ENCODE assay signal across 11 mouse cellular contexts in the genomic region with DNA sequence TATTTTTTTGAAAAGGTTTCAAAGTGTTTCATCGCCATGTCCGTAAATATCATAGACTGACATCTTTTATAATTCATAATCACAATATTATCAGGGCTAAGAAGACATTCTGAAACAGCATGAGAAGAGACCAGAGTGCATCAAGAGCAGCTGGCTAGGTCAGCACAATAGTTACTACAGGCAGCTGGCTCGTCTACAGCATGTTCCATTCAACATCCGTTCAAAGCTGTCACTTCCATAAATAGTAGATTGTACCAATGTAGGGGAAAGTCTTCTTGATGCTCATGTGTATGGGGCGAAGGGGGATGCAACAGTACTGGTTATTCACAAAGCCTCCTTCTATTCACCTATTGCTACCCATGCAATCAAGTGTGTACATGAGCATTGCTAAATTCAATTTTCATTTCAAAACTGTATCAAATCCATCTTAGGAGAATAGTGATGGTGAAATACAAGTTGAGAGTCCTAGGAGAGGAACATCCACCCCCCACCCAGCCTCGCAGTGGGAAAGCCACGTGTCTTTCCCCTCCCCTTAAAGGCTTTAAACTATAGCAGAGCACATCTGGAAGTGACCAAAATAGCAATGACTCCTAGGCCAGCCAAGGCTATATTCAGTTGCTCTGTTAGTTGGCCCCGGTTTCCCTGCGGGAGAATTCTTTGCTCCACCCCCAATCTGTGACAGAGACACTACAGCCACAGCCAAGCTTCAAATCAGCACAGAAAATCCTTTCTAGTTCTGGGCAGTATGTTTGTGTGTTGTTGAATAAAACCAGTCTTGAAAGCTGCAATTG.
DNase-seq lines count a peak whose midpoint lies in the region; ATAC-seq lines count a peak whose summit lies in the region.
"Had no signal": no experiment of that assay in that cellular context is flagged by ENCODE, and none has a peak within 500 bp of the region (broad histone marks: within the 10 kb centered on the region; RNA-seq: fewer than 3 reads in every experiment).

No protein-coding gene starts in this region.

- peak; percentile 76 for ATAC-seq in limb, embryonic 13.5 days (ENCODE audit: low FRiP score, low read depth)
- ATAC-seq in heart, embryonic 15.5 days (replicated peaks; ENCODE audit: insufficient number of reproducible peaks, insufficient read depth, low FRiP score, low read depth) = peak; percentile 43; the same call in 1 of the 2 replicates

- H3K36me3 ChIP-seq in limb, embryonic 13.5 days = no peaks in the 10 kb centered on the region
- no peaks in the 10 kb centered on the region for H3K36me3 ChIP-seq in limb, embryonic 10.5 days
- no peaks in the 10 kb centered on the region for H3K36me3 ChIP-seq in heart, embryonic 15.5 days
- H3K36me3 ChIP-seq: embryonic facial prominence, embryonic 12.5 days had no signal

- no peaks in the 10 kb centered on the region for H3K27me3 ChIP-seq in limb, embryonic 13.5 days
- no peaks in the 10 kb centered on the region for H3K27me3 ChIP-seq in limb, embryonic 10.5 days (ENCODE audit: low read depth, poor library complexity, severe bottlenecking)
- H3K27me3 ChIP-seq in heart, embryonic 15.5 days = no peaks in the 10 kb centered on the region
- H3K27me3 ChIP-seq: embryonic facial prominence, embryonic 12.5 days had no signal

- no peak overlapping the region for H3K4me3 ChIP-seq in limb, embryonic 13.5 days
- H3K4me3 ChIP-seq in limb, embryonic 10.5 days = no peak overlapping the region
- H3K4me3 ChIP-seq in heart, embryonic 15.5 days = no peak overlapping the region
- H3K4me3 ChIP-seq: embryonic facial prominence, embryonic 12.5 days had no signal

- H3K9ac ChIP-seq in limb, embryonic 13.5 days = no peak overlapping the region
- H3K9ac ChIP-seq in heart, embryonic 15.5 days = no peak overlapping the region
- H3K9ac ChIP-seq: embryonic facial prominence, embryonic 12.5 days had no signal

- peak; percentile 10 for DNase-seq in embryo, embryonic 11 days
- DNase-seq in embryo, embryonic 10 days (ENCODE audit: low spot score) = no peak
- no peak for DNase-seq in limb, embryonic 10.5 days (ENCODE audit: low spot score)
- peak; percentile 11 to 49 for DNase-seq in lung, postnatal 4 days
- DNase-seq in urinary bladder, postnatal 25 days (ENCODE audit: low spot score) = no peak
- no peak for DNase-seq in embryo, embryonic 9.5 days (ENCODE audit: extremely low spot score)
- DNase-seq: midbrain, embryonic 14.5 days had no signal

- H3K4me1 ChIP-seq in limb, embryonic 13.5 days = peaks cover 4% of the 10 kb centered on the region
- 0 out of 2 replicates have a peak, but pooled peaks cover 3% of the 10 kb centered on the region for H3K4me1 ChIP-seq in limb, embryonic 10.5 days
- H3K4me1 ChIP-seq in heart, embryonic 15.5 days (replicated peaks) = 0 out of 2 replicates have a peak, but pooled peaks cover 2% of the 10 kb centered on the region

- H3K4me2 ChIP-seq in limb, embryonic 13.5 days (replicated peaks) = no peak overlapping the region
- no peak overlapping the region for H3K4me2 ChIP-seq in heart, embryonic 15.5 days
- H3K4me2 ChIP-seq: embryonic facial prominence, embryonic 12.5 days; liver, embryonic 11.5 days had no signal

- WGBS in limb, embryonic 13.5 days = 53% methylated on average over 9 of the region's 9 CpGs
- 69% methylated on average over 9 of the region's 9 CpGs for WGBS in limb, embryonic 10.5 days
- 50% methylated on average over 9 of the region's 9 CpGs for WGBS in heart, embryonic 15.5 days

- no peaks in the 10 kb centered on the region for H3K9me3 ChIP-seq in limb, embryonic 13.5 days
- no peaks in the 10 kb centered on the region for H3K9me3 ChIP-seq in limb, embryonic 10.5 days (replicated peaks)
- H3K9me3 ChIP-seq in heart, embryonic 15.5 days (replicated peaks) = no peaks in the 10 kb centered on the region

- no peak overlapping the region for H3K27ac ChIP-seq in limb, embryonic 13.5 days
- H3K27ac ChIP-seq in limb, embryonic 10.5 days = no peak overlapping the region
- H3K27ac ChIP-seq in heart, embryonic 15.5 days = no peak overlapping the region
- H3K27ac ChIP-seq: embryonic facial prominence, embryonic 12.5 days had no signal

Comparison
In these comparisons a context has a peak if more than half of its experiments do, and no peak if none do; other contexts are left out.
1. DNase-seq: peak in embryo, embryonic 11 days (single experiment) and lung, postnatal 4 days (2 of 2); none in embryo, embryonic 10 days (single experiment), limb, embryonic 10.5 days (single experiment), urinary bladder, postnatal 25 days (single experiment) and embryo, embryonic 9.5 days (single experiment).